Mouse (Mus musculus) limb, embryonic 13.5 days (tissue): ENCODE measurements around the gene Ces1d. TPM values are rescaled to one million over a fixed set of nuclear protein-coding genes. Genes with fewer than 3 reads are reported as not detected.
"Not testable (repeated sequence)": the region's sequence is repeated elsewhere in the genome, so short reads cannot be mapped to it uniquely, and the experiment has no call there.

Experiments used
- ATAC-seq: fragments of 200-750 bp; cut with Nextera tagmentation; 2 replicates; pipeline ENCODE4 v1.8.0; 2017; ENCODE audit warnings: low read depth, moderate number of reproducible peaks, moderate TSS enrichment; ENCODE audit not compliant: low FRiP score
- H3K27ac ChIP-seq: fragments of 300-500 bp; sonication (generic); 2 replicates; pipeline ENCODE4 v1.5.1; 2015; ENCODE audit warnings: inconsistent platforms, mild to moderate bottlenecking, moderate library complexity
- H3K27me3 ChIP-seq: fragments of 300-500 bp; sonication (generic); 2 replicates; pipeline ENCODE4 v1.6.1; 2015; ENCODE audit warnings: mild to moderate bottlenecking, inconsistent platforms
- H3K36me3 ChIP-seq: fragments of 300-500 bp; sonication (generic); 2 replicates; pipeline ENCODE4 v1.6.1; 2015; ENCODE audit warnings: inconsistent platforms, mild to moderate bottlenecking, moderate library complexity
- H3K4me1 ChIP-seq: fragments of 300-500 bp; sonication (generic); 2 replicates; pipeline ENCODE4 v1.6.1; 2015; ENCODE audit warnings: inconsistent platforms
- H3K4me2 ChIP-seq: fragments of 300-500 bp; sonication (generic); replicated peaks from 2 replicates; pipeline ENCODE4 v1.6.1; 2015; ENCODE audit warnings: inconsistent platforms, mild to moderate bottlenecking, moderate library complexity
- H3K4me3 ChIP-seq: fragments of 300-500 bp; sonication (generic); 2 replicates; pipeline ENCODE4 v1.5.1; 2015; ENCODE audit warnings: moderate library complexity, mild to moderate bottlenecking, inconsistent platforms
- H3K9ac ChIP-seq: fragments of 300-500 bp; sonication (generic); 2 replicates; pipeline ENCODE4 v1.6.1; 2015; ENCODE audit warnings: mild to moderate bottlenecking, inconsistent platforms
- H3K9me3 ChIP-seq: fragments of 300-500 bp; sonication (generic); 2 replicates; pipeline ENCODE4 v1.6.1; 2016; ENCODE audit warnings: inconsistent platforms
- WGBS: fragments of 180-500 bp; shearing (Covaris S2); methylation state at CpG from one replicate; pipeline ENCODE4 v1.1.7; 2015; 5-methylcytosine and 5-hydroxymethylcytosine counted together
- polyA plus RNA-seq: library from polyadenylated mRNA; unstranded; fragments of >200 nt; fragmentation: Nextera tagmentation; extraction: Ambion mirVana; gene quantifications from 2 replicates; pipeline ENCODE4 v1.2.1, GENCODE M21; 2015

Ces1d gene
- 0.31 TPM in 1 of 2 replicates, not detected in the other for polyA plus RNA-seq

- Histone ChIP-seq H3K4me3 (no peak within 1 kb of the TSS), H3K9ac (no peak within 1 kb of the TSS), H3K4me1 (no peaks in the 10 kb centered on the region), H3K4me2 (no peak within 1 kb of the TSS), H3K9me3 (no peaks in the 10 kb centered on the region), H3K27ac (no peak within 1 kb of the TSS), H3K36me3 (no peaks in the 10 kb centered on the region), H3K27me3 (no peaks in the 10 kb centered on the region)
- no peak for ATAC-seq
- WGBS, result 77% methylated on average over 8 of the region's 8 CpGs
Measured at GRCm38 (mm10) chr8:93197685-93198525, at the start of gene Ces1d. Ces1d (minus strand) TSS chr8:93197838.

- Histone ChIP-seq H3K27me3 (no peaks in the 10 kb centered on the region), H3K9ac (no peak overlapping the region), H3K4me2 (no peak overlapping the region), H3K9me3 (no peaks in the 10 kb centered on the region), H3K4me3 (no peak overlapping the region), H3K36me3 (no peaks in the 10 kb centered on the region), H3K4me1 (no peaks in the 10 kb centered on the region), H3K27ac (no peak overlapping the region)
- 87% methylated on average over 2 of the region's 2 CpGs for WGBS
- ATAC-seq, result no peak
Measured at GRCm38 (mm10) chr8:93246057-93246456, 48.4 kb upstream of the Ces1d start.

- Histone ChIP-seq H3K4me3 (no peak overlapping the region), H3K4me2 (no peak overlapping the region), H3K36me3 (no peaks in the 10 kb centered on the region), H3K4me1 (no peaks in the 10 kb centered on the region), H3K27me3 (no peaks in the 10 kb centered on the region), H3K27ac (no peak overlapping the region), H3K9me3 (no peaks in the 10 kb centered on the region), H3K9ac (no peak overlapping the region)
- ATAC-seq, result no peak
Measured at GRCm38 (mm10) chr8:93239884-93240283, 42.2 kb upstream of the Ces1d start.

GRCm38 (mm10) chr8:93235681-93236080 is 38.0 kb upstream of the Ces1d start:
- Histone ChIP-seq H3K4me1 (no peaks in the 10 kb centered on the region), H3K9me3 (no peaks in the 10 kb centered on the region), H3K36me3 (no peaks in the 10 kb centered on the region), H3K27me3 (no peaks in the 10 kb centered on the region), H3K9ac (no peak overlapping the region), H3K27ac (no peak overlapping the region), H3K4me3 (no peak overlapping the region), H3K4me2 (no peak overlapping the region)
- no peak for ATAC-seq
- 94% methylated on average over 1 of the region's 1 CpGs for WGBS

GRCm38 (mm10) chr8:93234706-93235105 is 37.1 kb upstream of the Ces1d start:
- Histone ChIP-seq H3K4me3 (no peak overlapping the region), H3K27me3 (no peaks in the 10 kb centered on the region), H3K27ac (no peak overlapping the region), H3K4me1 (no peaks in the 10 kb centered on the region), H3K9me3 (no peaks in the 10 kb centered on the region), H3K4me2 (no peak overlapping the region), H3K36me3 (no peaks in the 10 kb centered on the region), H3K9ac (no peak overlapping the region)
- WGBS, result 88% methylated on average over 1 of the region's 1 CpGs
- ATAC-seq, result no peak

- Histone ChIP-seq H3K27ac (no peak overlapping the region), H3K4me1 (no peaks in the 10 kb centered on the region), H3K4me2 (no peak overlapping the region), H3K9ac (no peak overlapping the region), H3K9me3 (no peaks in the 10 kb centered on the region), H3K27me3 (no peaks in the 10 kb centered on the region), H3K4me3 (no peak overlapping the region), H3K36me3 (no peaks in the 10 kb centered on the region)
- ATAC-seq, result no peak
- 81% methylated on average over 6 of the region's 6 CpGs for WGBS
Measured at GRCm38 (mm10) chr8:93234068-93234467, 36.4 kb upstream of the Ces1d start.

- H3K27ac ChIP-seq, result no peak within 1 kb of the TSS
- no peak within 1 kb of the TSS for H3K4me2 ChIP-seq
- ATAC-seq, result no peak
- H3K9ac ChIP-seq, result no peak within 1 kb of the TSS
- no peak within 1 kb of the TSS for H3K4me3 ChIP-seq
- H3K36me3 ChIP-seq, result no peaks in the 10 kb centered on the region
- no peaks in the 10 kb centered on the region for H3K27me3 ChIP-seq
- no peaks in the 10 kb centered on the region for H3K9me3 ChIP-seq
- H3K4me1 ChIP-seq, result no peaks in the 10 kb centered on the region
Measured at GRCm38 (mm10) chr8:93229446-93229845, 31.8 kb upstream of the Ces1d start, which contains the start of gene Ces1e. Ces1e (minus strand) TSS chr8:93229619.

GRCm38 (mm10) chr8:93228673-93229370 is 31.2 kb upstream of the Ces1d start:
- Histone ChIP-seq H3K27ac (no peak overlapping the region), H3K9ac (no peak overlapping the region), H3K27me3 (no peaks in the 10 kb centered on the region), H3K36me3 (no peaks in the 10 kb centered on the region), H3K9me3 (no peaks in the 10 kb centered on the region), H3K4me2 (no peak overlapping the region), H3K4me3 (no peak overlapping the region), H3K4me1 (no peaks in the 10 kb centered on the region)
- WGBS, result 64% methylated on average over 11 of the region's 11 CpGs
- no peak for ATAC-seq

- H3K27me3 ChIP-seq, H3K27ac ChIP-seq, H3K36me3 ChIP-seq, H3K4me2 ChIP-seq, ATAC-seq, H3K9me3 ChIP-seq, H3K4me1 ChIP-seq, H3K9ac ChIP-seq, H3K4me3 ChIP-seq: not testable (repeated sequence)
- 88% methylated on average over 1 of the region's 1 CpGs for WGBS
Measured at GRCm38 (mm10) chr8:93226471-93226870, 28.8 kb upstream of the Ces1d start.

GRCm38 (mm10) chr8:93221896-93222295 is 24.3 kb upstream of the Ces1d start:
- WGBS, result 87% methylated on average over 3 of the region's 3 CpGs
- Histone ChIP-seq H3K36me3 (no peaks in the 10 kb centered on the region), H3K9ac (no peak overlapping the region), H3K27ac (no peak overlapping the region), H3K27me3 (no peaks in the 10 kb centered on the region), H3K4me2 (no peak overlapping the region), H3K9me3 (no peaks in the 10 kb centered on the region), H3K4me1 (no peaks in the 10 kb centered on the region), H3K4me3 (no peak overlapping the region)
- no peak for ATAC-seq

GRCm38 (mm10) chr8:93217867-93218266 is 20.2 kb upstream of the Ces1d start:
- Histone ChIP-seq H3K4me2 (no peak overlapping the region), H3K27ac (no peak overlapping the region), H3K9ac (no peak overlapping the region), H3K4me1 (no peaks in the 10 kb centered on the region), H3K36me3 (no peaks in the 10 kb centered on the region), H3K4me3 (no peak overlapping the region), H3K9me3 (no peaks in the 10 kb centered on the region), H3K27me3 (no peaks in the 10 kb centered on the region)
- no peak for ATAC-seq
- WGBS, result 19% methylated on average over 4 of the region's 4 CpGs

GRCm38 (mm10) chr8:93217375-93217774 is 19.7 kb upstream of the Ces1d start:
- no peaks in the 10 kb centered on the region for H3K36me3 ChIP-seq
- WGBS, result 62% methylated on average over 1 of the region's 1 CpGs

More at GRCm38 (mm10) chr8:93217375-93217774, 19.7 kb upstream of the Ces1d start:
- H3K4me2 ChIP-seq, result no peak overlapping the region
- no peaks in the 10 kb centered on the region for H3K4me1 ChIP-seq
- H3K9ac ChIP-seq, result no peak overlapping the region
- H3K4me3 ChIP-seq, result no peak overlapping the region
- no peaks in the 10 kb centered on the region for H3K27me3 ChIP-seq
- ATAC-seq, result no peak
- no peaks in the 10 kb centered on the region for H3K9me3 ChIP-seq
- H3K27ac ChIP-seq, result no peak overlapping the region
